Mouse (Mus musculus) embryonic fibroblast, embryonic 13.5 days (primary cell): ENCODE measurements around the gene Ptprt.

Experiments
- CTCF ChIP-seq: IDR thresholded peaks from 2 replicates; pipeline ENCODE4 v1.5.1; 2011; ENCODE audit warnings: mild to moderate bottlenecking, control low read depth, low read length, moderate library complexity, borderline replicate concordance; ENCODE audit not compliant: insufficient read depth
- POLR2A ChIP-seq: IDR thresholded peaks from 2 replicates; pipeline ENCODE4 v1.6.1; 2011; ENCODE audit warnings: low read depth, mild to moderate bottlenecking, control low read depth, low read length, moderate library complexity

DNA sequence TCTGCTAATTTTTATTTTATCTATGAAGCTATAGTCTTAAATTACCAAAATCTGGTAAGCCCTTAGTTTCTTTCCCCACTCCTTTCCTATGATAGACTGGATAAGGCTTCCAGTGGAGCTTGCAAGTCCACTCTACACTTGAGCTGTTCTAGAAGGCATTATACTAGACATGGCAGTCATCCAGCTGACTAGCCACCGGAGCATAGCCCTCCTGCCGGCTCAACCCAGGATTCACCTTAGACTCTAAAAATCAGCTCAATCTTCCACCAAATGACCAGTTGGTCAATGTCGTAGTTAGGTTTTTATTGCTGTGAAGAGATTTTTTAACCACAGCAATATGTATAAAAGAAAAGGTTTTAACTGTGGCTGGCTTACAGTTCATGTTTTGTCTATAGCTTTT is 608.1 kb downstream of the Ptprt start:
- TF ChIP-seq CTCF (no peak), POLR2A (no peak)
